Mouse (Mus musculus): ENCODE measurements around the gene Cdt1.
A peak's percentile ranks its signal among the peaks of the same experiment; 100 is the strongest.
"Not testable (repeated sequence)": the region's sequence is repeated elsewhere in the genome, so short reads cannot be mapped to it uniquely, and the experiment has no call there.

The Cdt1 gene

GRCm38 (mm10) chr8:122550234-122550994, 17.4 kb upstream of the Cdt1 start:
- DNase-seq = peak; percentile 57 to 67

DNA sequence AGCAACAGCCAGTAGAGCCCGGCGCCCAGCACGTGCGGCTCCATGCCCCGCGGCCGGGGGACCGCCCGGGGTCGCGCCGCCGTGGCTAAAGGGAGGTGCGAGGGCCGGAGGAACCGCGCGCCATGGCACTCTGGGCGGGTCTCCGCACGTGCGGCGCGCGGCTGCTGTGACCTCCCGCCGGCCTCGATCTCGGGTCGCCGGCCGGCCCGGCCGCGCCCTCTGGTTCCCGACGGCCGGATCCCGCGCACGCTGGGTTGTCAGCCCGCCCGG, 16.9 kb upstream of the Cdt1 start:
- DNase-seq = no peak

DNA sequence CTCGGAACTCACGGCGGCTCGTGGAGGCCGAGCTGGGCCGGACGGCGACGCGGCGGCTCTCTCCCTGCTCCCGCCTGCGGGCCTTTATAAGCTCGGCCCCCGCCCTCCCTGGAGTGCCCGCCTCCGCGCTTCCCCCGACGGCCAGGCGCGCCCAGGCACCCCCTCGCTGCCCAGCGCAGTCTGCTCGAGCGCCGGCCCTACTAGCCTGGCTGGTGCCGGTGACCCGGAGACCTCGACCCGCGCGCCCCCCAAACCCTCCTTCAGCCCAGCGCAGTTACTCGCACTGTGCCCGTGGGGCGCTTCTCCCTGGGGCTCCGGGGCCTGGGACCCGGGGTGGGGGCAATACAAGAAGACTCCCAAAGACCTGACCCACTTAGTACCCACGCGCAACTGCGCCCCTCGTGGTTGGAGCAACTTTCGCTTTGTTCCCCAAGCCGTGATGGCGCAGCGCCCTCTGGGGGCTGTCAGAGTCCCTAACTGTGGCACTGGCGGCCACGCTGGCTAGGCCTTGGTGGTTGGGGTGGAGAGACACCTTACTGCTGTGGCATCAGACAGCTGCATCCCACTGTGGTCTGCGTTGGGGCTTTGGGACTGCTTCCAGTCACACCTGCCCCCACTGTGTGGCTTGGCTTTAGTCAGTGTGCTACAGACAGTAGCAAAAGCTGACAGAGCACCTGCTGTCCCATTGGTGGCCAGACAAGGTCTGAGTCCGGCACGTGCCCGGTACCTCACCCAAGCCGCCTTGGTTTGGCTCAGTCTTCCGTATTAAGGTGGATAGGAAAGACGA, 16.4 kb upstream of the Cdt1 start, which contains the start of gene Piezo1:
Gene Piezo1, minus strand, starts transcription at position 65 of the 787 bp plus-strand sequence.
- peak; percentile 93 to 94 for DNase-seq

GRCm38 (mm10) chr8:122554786-122555185, 13.0 kb upstream of the Cdt1 start:
- no peak for DNase-seq

- DNase-seq = peak; percentile 82 to 87
Measured at GRCm38 (mm10) chr8:122556030-122557009, 11.5 kb upstream of the Cdt1 start.

DNA sequence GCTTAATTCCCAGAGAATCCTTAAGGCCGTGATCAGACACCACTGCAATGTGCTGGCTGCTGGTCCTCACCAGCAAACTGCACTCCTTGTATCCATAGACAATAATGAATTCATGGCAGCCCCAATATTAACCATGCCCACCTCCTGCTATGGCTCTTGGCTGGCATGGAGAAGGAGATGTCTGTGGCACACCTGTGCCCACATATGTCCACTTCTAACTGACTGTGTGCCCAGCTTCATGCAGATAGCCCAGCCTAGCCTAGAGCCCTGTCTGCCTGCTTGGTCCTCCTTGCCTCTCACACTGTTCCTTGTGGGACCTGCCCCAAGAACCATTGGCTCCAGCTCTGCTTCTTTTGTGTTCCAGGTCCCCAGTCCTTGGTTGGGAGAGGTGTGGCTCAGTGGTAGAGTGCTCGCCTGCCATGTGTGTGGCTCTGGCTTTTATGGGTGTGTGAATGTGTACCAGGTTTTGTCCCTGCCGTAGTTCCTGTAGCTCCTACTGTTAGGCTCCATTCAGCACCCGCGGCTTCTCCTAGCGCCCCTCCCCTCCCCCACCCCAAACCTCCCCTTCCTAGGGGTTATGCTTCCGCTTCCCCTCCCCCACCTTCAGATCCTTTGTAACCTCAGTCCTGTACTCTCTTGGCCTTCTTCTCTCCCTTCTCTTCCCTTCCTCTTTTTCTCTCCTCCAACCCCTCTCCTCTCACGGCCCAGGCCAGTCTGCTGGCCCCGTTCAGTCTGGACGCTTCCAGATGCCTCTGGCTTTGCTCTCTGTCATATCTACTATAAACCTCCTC, 10.4 kb upstream of the Cdt1 start:
- no peak for DNase-seq

DNA sequence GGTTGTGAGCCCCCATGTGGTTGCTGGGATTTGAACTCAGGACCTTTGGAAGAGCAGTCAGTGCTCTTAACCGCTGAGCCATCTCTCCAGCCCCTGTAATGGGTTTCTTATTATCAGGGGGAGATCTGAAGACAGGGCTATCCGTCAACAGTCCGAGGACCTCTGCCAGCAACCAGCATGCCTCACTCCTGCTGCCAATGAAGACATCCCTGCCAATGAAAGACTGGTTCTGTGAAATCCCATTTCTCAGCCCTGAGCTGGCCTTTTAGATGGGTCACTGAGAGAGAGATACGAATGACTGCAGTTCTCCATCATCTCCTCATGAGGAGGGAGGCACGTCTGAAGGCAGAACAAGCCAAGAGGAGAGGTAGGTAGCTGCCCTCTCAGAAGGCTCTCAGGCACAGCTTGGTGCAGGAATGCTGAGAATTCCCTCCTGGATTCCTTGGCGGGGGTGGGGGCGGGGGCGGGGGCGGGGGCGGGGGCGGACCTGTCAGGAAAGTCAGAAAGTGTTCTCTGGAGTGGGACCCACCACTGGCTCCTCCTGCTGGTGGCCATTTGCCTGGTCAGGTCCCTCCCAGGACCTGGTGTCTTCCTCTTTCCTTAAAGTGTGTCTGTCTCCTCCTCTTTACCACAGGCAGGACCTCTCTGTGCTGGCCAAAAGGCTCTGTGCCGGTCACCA, 9.0 kb upstream of the Cdt1 start:
- DNase-seq = peak in 1 of 2 experiments; percentile 60

DNA sequence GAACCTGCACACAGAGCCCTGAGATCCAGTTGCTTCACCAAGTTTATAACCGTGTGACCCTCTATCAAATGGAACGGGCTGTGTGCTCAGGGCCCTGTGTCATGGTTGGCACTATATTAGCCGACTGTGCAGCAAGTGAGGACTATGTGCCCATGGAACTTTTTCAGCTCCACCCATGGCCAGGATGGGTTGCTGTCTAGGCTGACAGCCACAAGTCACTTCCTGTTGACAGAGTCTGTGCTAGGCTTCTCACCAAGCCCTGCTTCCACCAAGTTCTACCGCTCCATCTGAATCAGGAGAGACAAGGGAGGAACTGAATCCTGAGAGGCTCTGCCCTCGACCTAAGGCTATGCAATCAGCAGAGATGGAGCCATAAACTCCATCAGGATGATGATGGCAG, 6.6 kb upstream of the Cdt1 start:
- no peak for DNase-seq

DNA sequence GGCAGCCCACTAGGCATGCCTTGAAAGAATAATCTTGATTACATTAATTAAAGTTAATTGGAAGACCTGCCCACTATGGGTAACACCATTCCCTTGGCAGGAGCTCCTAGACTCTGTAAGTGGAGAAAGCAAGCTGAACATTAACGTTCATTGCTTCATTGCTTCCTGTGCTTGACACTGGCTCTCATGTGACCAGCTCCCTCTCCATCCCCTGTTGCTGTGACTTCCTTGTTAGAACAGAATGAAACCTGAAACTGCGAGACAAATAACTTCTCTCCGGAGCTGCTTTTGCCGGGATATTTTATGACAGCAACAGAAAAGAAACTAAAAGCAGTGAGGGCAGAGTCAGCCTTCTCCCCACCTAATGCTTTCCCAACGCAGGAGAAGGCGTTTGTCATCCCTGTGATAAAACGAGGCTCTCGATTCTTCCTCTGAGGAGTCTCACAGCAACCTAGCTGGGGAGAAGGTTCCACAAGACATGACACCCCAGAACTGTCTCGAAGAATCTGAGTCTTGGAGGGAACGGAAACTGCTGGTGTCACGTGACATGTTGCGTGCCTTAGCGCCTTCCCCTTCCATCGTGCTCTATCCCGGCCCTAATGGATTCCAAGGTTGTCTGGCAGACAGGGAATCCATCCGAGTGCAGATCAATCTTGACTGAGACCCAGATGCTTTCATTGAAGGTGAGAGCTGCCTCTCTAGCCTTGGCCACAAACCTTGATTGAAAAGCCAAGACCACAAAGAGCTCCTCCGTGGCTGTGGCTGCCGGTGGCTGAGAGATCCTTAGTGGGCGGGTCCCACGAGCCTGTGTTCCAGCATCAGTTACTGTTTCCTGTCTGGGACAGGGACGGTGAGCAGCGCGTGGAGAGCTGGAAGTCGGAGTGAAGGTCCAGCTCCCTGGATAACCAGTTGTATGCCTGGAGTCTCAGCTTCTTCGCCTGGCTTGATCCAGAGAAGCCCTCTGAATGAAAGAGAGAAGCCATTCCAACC, 3.2 kb upstream of the Cdt1 start:
- DNase-seq = no peak

GRCm38 (mm10) chr8:122566766-122567165, 1.0 kb upstream of the Cdt1 start:
- peak in 1 of 2 experiments; percentile 19 for DNase-seq

- DNase-seq = peak; percentile 41 to 58
Measured at GRCm38 (mm10) chr8:122568109-122568504, 292 bp downstream of the Cdt1 start.

- DNase-seq = peak in 1 of 2 experiments; percentile 13
Measured at GRCm38 (mm10) chr8:122568881-122569309, 1.1 kb downstream of the Cdt1 start.

- no peak for DNase-seq
Measured at GRCm38 (mm10) chr8:122569329-122569728, 1.5 kb downstream of the Cdt1 start.

DNA sequence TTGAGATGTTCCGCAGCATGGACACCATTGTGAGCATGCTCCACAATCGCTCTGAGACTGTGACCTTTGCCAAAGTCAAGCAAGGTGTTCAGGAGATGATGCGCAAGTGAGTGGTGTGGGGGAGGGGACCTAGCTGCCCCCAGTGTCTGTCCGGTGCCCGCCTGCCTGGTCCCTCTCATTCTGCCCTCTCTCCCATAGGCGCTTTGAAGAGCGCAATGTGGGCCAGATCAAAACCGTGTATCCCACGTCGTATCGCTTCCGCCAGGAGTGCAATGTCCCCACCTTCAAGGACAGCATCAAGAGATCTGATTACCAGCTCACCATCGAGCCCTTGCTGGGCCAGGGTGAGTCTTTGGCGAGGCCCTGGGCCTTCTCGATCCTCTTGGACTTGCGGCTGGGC, 2.2 kb downstream of the Cdt1 start:
- DNase-seq = no peak

- DNase-seq = no peak
Measured at GRCm38 (mm10) chr8:122571153-122571552, 3.3 kb downstream of the Cdt1 start.

- DNase-seq = no peak
Measured at GRCm38 (mm10) chr8:122571750-122572267, 4.0 kb downstream of the Cdt1 start.

- no peak for DNase-seq
Measured at GRCm38 (mm10) chr8:122572751-122573150, 4.9 kb downstream of the Cdt1 start.

DNA sequence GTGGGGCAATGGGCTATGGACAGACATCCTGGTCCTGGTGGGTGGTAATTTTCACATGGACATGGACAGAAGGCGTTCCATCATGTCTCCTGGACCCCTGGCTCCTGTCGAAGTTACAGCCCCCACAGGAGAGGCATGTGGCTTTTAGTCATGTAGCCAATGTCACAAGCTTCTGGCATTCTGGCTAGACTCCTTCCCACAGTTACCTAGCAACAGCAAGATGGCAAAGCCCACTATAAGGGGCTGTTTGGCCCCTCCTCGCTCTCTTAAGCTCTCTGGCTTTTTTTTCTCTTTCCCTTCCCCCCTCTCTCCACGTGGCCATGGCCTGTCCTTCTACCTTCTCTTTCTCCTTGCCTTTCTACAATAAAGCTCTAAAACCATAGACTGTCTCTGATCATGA, 5.4 kb downstream of the Cdt1 start:
- DNase-seq = not testable (repeated sequence)

DNA sequence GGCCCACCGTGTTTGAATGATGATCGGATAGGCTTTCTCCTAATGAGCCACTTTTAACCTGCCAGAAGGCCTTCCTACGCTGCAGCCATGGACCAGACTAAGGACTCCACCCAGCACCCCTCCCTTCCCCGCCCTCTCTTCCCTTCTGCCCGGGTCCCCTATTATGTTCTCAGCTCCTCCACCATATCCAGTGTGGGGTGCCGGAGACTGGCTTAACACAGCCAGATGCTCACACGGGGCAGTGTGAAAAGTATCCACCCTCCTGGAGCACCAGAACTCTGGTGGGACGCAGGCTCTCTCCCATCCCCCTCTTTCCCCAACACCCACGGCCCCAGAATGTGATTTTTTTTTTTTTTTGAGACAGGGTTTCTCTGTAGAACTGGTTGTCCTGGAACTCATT, 5.8 kb downstream of the Cdt1 start:
- no peak for DNase-seq

DNA sequence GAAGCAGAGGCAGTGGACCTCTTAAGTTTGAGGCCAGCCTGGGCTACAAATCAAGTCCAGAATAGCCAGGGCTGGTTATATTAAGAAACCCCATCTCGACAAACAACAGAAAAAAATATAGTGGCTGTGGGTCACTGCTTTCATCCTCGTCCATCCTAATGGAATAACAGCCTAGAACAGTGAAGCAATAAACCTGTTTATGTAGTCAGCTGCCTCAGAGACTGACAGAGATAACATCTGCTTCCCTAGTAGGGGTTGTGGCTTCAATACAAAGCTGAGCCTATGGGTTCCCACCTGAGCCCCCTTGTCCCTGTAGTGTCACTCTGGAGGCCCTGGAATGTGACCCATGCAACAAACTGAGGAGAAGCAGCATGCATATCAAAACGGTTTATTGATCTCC, 6.4 kb downstream of the Cdt1 start:
- no peak for DNase-seq
